Mouse (Mus musculus): ENCODE data around the gene Nr4a1. TPM values are rescaled to one million over a fixed set of nuclear protein-coding genes. Genes with fewer than 3 reads are reported as not detected.

Nr4a1 gene
- polyA plus RNA-seq, 1 experiment = 10.0 TPM

DNA sequence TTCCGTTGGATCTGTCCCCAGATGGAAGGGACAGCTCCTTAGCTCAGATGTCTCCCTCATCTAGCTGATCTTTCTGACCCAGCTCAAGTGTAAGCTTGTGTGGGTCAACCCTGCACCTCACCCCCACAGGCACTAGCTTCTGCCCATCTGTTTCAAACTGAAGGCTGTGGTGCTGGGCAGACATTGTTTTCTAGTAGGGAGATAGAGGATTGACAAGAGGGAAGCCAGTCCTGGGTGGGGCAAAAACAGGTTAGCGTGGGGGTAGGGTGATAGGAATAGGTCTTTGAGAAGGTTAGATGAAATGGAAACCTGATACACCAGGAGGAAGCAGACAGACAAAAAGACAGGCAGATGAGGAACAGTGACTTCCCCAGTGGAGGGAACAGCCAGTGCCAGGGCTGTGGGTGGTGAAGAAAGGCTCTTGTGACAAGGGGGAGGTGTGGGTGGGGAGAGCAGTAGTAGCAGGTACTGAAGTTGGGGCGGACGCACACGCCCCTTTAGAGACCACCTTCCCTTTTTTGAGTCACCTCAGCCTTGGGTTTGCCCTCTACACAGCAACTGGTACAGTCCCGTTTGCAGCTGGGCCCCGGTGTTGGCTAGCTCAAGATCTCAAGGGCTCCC is 1.9 kb downstream of the Nr4a1 start:
- H3K4me3 ChIP-seq (replicated peaks; ENCODE audit: control insufficient read depth, low read depth, low read length) = no peak overlapping the region
- H3K27ac ChIP-seq (ENCODE audit: control insufficient read depth, insufficient read depth, low read depth, low read length, poor library complexity) = peak overlapping the region; percentile 17
- H3K4me1 ChIP-seq (ENCODE audit: control insufficient read depth, insufficient read depth, low read length) = peaks cover 12% of the 10 kb centered on the region
- TF ChIP-seq CTCF (IDR thresholded peaks at IDR 0.05; ENCODE audit: control insufficient read depth, insufficient read depth, low read length) (no peak), POLR2A (IDR thresholded peaks at IDR 0.05; ENCODE audit: borderline replicate concordance, control insufficient read depth, low read depth, low read length) (no peak)
- 51% methylated on average over 7 of the region's 7 CpGs for WGBS

DNA sequence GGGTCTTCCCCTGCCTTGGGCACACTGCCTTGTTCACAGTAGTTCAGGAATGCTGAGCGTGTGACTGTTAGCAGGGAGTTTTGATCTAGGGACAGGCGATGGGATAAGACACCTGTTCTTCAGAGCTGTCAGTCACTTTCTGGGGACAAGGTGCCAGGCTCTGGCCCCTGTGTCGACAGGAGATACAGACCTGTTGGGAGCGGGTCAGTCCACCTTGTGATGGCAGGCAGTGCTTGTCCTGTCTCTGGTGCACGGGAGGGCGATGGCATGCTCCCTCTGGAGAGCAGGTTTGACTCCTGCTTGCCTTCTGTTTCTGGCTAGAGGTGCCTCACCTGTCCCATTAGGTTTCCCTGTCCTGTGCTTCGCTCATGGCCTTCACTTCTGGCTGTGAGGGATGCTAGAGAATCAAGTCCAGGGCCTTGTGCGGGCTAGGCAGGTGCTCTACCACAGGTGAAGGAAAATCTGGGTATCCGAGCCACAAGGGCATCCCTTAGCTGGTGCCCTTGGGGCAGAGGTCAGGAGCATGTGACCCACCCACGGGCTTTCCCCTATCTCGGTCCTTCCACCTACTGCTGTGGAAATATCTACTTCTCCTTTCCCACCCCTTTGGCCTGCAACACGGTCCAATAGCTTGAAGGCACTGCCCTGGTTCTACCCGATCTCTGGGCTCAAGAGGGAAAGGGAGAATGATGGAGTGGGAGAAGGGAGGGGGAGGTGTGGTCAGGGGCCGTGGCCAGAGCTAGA is 2.6 kb downstream of the Nr4a1 start:
- H3K4me3 ChIP-seq (replicated peaks; ENCODE audit: control insufficient read depth, low read depth, low read length) = no peak overlapping the region
- whole genome bisulfite sequencing = 53% methylated on average over 14 of the region's 14 CpGs
- peak overlapping the region; percentile 57 for H3K27ac ChIP-seq (ENCODE audit: control insufficient read depth, insufficient read depth, low read depth, low read length, poor library complexity)
- H3K4me1 ChIP-seq (ENCODE audit: control insufficient read depth, insufficient read depth, low read length) = peaks cover 12% of the 10 kb centered on the region
- TF ChIP-seq POLR2A (IDR thresholded peaks at IDR 0.05; ENCODE audit: borderline replicate concordance, control insufficient read depth, low read depth, low read length) = no peak
- TF ChIP-seq CTCF (IDR thresholded peaks at IDR 0.05; ENCODE audit: control insufficient read depth, insufficient read depth, low read length) = no peak

DNA sequence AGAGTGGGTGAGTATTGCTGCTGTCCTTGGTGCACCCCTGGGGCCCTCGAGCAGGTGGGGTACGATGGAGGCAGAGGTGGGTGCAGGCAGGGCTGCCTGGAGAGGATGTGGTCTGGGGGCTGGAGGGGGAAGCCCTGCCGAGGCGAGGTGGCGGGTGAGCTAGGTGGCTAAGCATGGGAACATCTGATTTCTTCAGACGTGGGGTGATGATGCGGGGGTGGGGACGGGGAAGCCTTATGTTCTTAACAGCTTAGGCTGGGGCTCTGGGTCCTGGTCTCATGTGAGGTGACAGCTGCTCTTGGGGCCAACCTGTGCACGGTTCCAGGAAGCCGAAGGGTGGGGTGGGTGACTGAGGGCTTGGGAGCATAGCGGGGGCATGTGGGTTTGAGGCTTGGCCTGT is 4.4 kb downstream of the Nr4a1 start:
- no peak overlapping the region for H3K4me3 ChIP-seq (replicated peaks; ENCODE audit: control insufficient read depth, low read depth, low read length)
- H3K27ac ChIP-seq (ENCODE audit: control insufficient read depth, insufficient read depth, low read depth, low read length, poor library complexity) = no peak overlapping the region; the same call in 1 of the 2 replicates
- TF ChIP-seq CTCF (IDR thresholded peaks at IDR 0.05; ENCODE audit: control insufficient read depth, insufficient read depth, low read length) (no peak), POLR2A (IDR thresholded peaks at IDR 0.05; ENCODE audit: borderline replicate concordance, control insufficient read depth, low read depth, low read length) (no peak)
- WGBS = 11% methylated on average over 11 of the region's 11 CpGs
- H3K4me1 ChIP-seq (ENCODE audit: control insufficient read depth, insufficient read depth, low read length) = peaks cover 13% of the 10 kb centered on the region

DNA sequence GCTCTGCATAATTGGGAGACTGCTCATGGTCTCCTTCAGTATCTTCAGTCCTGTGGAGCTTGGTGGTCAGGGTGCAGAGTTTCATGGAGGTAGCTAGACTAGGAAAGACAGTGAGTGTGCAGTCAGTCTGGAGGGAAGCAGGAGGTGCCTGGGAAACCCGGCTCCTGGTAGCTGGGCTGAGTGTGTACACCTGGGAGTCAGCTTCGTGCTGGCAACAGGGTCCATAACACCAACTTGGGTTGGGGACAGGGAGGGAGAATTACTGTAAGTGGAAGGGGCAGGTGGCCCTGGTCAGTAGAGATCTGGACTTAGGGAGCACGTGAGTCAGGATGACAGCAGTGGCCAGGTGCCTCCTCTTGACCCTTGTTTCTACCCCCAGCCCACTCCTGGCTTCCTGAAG is 5.9 kb downstream of the Nr4a1 start:
- no peak for TF ChIP-seq POLR2A (IDR thresholded peaks at IDR 0.05; ENCODE audit: borderline replicate concordance, control insufficient read depth, low read depth, low read length)
- no peak for TF ChIP-seq CTCF (IDR thresholded peaks at IDR 0.05; ENCODE audit: control insufficient read depth, insufficient read depth, low read length)
- H3K4me1 ChIP-seq (ENCODE audit: control insufficient read depth, insufficient read depth, low read length) = peaks cover 13% of the 10 kb centered on the region
- H3K4me3 ChIP-seq (replicated peaks; ENCODE audit: control insufficient read depth, low read depth, low read length) = no peak overlapping the region
- H3K27ac ChIP-seq (ENCODE audit: control insufficient read depth, insufficient read depth, low read depth, low read length, poor library complexity) = no peak overlapping the region
- 73% methylated on average over 3 of the region's 3 CpGs for WGBS

DNA sequence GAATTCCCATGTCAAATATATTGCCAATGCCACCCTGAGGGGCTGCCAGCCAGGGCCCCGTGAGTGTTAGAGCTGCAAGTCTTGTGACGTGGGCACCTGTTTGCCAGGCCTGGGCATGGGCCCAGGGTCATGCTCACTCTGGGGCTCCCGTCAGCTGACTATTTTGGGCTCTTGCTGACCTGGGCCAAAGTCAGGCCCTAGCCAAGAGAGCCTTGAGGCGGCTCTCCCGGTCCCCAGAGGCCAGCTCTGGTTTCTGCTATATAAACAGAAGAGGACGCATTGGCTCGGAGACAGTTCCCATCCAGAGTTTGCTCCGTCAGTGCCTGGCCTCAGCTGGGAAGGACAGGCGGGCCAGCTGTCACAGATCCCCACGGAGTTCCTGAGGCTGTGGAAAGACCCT is 6.3 kb downstream of the Nr4a1 start:
- no peak overlapping the region for H3K27ac ChIP-seq (ENCODE audit: control insufficient read depth, insufficient read depth, low read depth, low read length, poor library complexity)
- 83% methylated on average over 10 of the region's 10 CpGs for WGBS
- H3K4me1 ChIP-seq (ENCODE audit: control insufficient read depth, insufficient read depth, low read length) = peaks cover 13% of the 10 kb centered on the region
- TF ChIP-seq POLR2A (IDR thresholded peaks at IDR 0.05; ENCODE audit: borderline replicate concordance, control insufficient read depth, low read depth, low read length) (no peak), CTCF (IDR thresholded peaks at IDR 0.05; ENCODE audit: control insufficient read depth, insufficient read depth, low read length) (no peak)
- no peak overlapping the region for H3K4me3 ChIP-seq (replicated peaks; ENCODE audit: control insufficient read depth, low read depth, low read length)

DNA sequence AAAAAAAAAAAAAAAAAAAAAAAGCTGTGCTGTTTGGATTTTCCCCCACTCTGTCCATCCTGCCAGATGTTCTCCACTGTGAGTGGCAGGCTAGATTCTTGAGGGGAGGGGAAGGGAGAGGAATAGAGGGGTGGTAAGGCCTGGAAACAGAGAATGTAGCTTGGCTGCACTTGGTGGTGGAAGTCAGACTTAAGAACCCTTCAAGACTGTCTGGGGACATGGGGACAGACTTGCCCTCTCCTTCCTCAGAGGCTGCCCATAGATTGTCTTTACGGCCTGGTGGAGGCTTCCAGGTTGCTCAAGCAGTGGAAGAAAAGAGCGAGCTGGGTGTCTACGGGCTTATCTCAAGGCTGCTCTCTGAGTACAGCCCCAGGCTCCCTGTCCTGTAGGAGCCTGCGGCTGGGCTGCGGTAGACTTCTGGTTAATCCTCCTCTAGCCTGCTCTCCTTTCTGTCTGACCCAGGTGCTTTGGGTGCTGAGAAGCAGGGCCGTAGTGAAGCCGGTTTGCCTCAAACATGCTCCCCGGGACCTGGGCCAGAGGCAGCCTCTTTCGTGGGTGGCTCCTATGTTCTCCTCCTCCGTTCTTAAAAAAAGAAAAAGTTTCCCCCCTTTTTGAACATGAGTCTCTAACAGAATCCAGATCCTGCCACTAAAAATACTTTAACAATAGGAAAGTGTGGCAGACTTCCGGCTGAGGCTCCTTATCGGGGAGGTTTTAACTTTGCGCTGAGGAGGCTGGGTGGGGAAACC is 7.0 kb downstream of the Nr4a1 start:
- WGBS = 24% methylated on average over 13 of the region's 13 CpGs
- Histone ChIP-seq H3K27ac (ENCODE audit: control insufficient read depth, insufficient read depth, low read depth, low read length, poor library complexity) (no peak overlapping the region), H3K4me3 (replicated peaks; ENCODE audit: control insufficient read depth, low read depth, low read length) (no peak overlapping the region), H3K4me1 (ENCODE audit: control insufficient read depth, insufficient read depth, low read length) (peaks cover 15% of the 10 kb centered on the region)
- no peak for TF ChIP-seq POLR2A (IDR thresholded peaks at IDR 0.05; ENCODE audit: borderline replicate concordance, control insufficient read depth, low read depth, low read length)
- TF ChIP-seq CTCF (IDR thresholded peaks at IDR 0.05; ENCODE audit: control insufficient read depth, insufficient read depth, low read length) = no peak

DNA sequence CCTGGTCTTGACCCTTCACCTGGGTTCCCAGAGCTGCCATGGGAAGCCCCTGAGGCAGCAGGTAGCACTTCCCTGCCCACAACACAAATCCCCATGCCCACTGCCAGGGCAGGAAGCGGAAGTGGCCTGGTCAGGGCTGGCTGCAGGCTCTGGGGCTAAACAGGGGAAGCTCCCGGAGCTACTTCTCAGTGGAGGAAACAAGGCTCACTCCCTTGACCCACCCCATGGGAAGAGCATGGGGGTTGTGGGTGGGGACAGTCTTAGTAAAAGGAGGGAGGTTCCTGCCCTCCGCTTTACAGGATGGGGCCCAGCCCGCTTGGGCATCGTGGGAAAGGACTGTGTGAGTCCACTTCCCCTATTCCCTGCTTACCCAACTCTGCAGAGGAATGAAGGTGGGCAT is 8.4 kb downstream of the Nr4a1 start:
- no peak for TF ChIP-seq CTCF (IDR thresholded peaks at IDR 0.05; ENCODE audit: control insufficient read depth, insufficient read depth, low read length)
- TF ChIP-seq POLR2A (IDR thresholded peaks at IDR 0.05; ENCODE audit: borderline replicate concordance, control insufficient read depth, low read depth, low read length) = no peak
- Histone ChIP-seq H3K4me3 (replicated peaks; ENCODE audit: control insufficient read depth, low read depth, low read length) (no peak overlapping the region), H3K4me1 (ENCODE audit: control insufficient read depth, insufficient read depth, low read length) (peaks cover 9% of the 10 kb centered on the region), H3K27ac (ENCODE audit: control insufficient read depth, insufficient read depth, low read depth, low read length, poor library complexity) (peak overlapping the region; percentile 1; the same call in 1 of the 2 replicates)
- WGBS = 4% methylated on average over 5 of the region's 5 CpGs
